Mouse (Mus musculus): Measurements from ENCODE around the gene AL732309.1. TPM values are rescaled to one million over a fixed set of nuclear protein-coding genes. Genes with fewer than 3 reads are reported as not detected.
A peak's percentile ranks its signal among the peaks of the same experiment; 100 is the strongest.

The AL732309.1 gene
- polyA plus RNA-seq, 1 experiment from 2014 or later, result 5.7 TPM

- no peak overlapping the region for H3K27ac ChIP-seq
- peaks cover 17% of the 10 kb centered on the region for H3K36me3 ChIP-seq
- 73% methylated on average over 2 of the region's 2 CpGs for WGBS
- peaks cover 16% of the 10 kb centered on the region for H3K4me1 ChIP-seq (replicated peaks)
- peaks cover 13% of the 10 kb centered on the region; the same call in 1 of the 2 replicates for H3K27me3 ChIP-seq (ENCODE audit: insufficient read depth, poor library complexity, severe bottlenecking)
- DNase-seq (ENCODE audit: low spot score), result no peak
- H3K4me3 ChIP-seq, result no peak overlapping the region
- H3K9me3 ChIP-seq, result no peaks in the 10 kb centered on the region
These were observed 29.0 kb downstream of the AL732309.1 start for GRCm38 (mm10) chr2:25217666-25218065.

- H3K4me1 ChIP-seq (replicated peaks), result peaks cover 32% of the 10 kb centered on the region
- H3K27me3 ChIP-seq (ENCODE audit: insufficient read depth, poor library complexity, severe bottlenecking), result peaks cover 18% of the 10 kb centered on the region; the same call in 1 of the 2 replicates
- H3K4me3 ChIP-seq, result no peak within 1 kb of the TSS
- no peak for DNase-seq (ENCODE audit: low spot score)
- H3K27ac ChIP-seq, result no peak within 1 kb of the TSS
- H3K9me3 ChIP-seq, result no peaks in the 10 kb centered on the region
- H3K36me3 ChIP-seq, result no peaks in the 10 kb centered on the region
- WGBS, result 64% methylated on average over 3 of the region's 3 CpGs
These were observed 32.2 kb downstream of the AL732309.1 start, which contains the start of gene Stpg3 for GRCm38 (mm10) chr2:25214444-25214843. Gene Stpg3 (minus strand): TSS chr2:25214637.

DNA sequence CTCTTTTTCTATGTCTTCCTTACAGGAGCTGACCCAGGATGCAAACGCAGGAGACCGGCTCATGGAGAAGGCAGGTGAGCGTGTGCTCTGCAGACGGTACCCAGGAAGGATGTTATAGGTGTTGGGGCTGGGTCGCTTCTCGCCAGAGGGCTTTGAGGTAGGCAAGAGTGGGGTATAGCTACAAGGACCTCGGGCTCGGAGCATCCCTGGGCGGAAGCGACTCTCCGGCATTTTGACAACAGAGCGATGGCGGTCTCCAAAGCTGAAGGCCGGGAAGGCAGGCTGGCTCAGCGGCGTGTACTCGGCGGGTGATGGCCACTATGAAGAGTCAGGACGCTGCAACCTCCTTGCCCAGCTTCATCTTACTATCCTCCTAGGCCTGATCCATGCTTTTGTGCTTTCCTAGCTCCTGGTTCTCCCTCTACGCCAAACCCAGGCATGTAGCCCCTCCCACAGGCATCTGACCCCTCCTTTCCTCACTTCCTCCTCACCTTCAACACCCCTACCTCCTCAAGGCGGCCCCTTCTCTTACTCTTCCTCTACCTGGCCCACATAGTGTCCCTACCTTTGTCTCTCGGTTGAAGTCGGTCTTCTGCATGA lies 33.3 kb downstream of the AL732309.1 start:
- WGBS, result 70% methylated on average over 23 of the region's 23 CpGs
- Histone ChIP-seq H3K27ac (no peak overlapping the region), H3K36me3 (peaks cover 9% of the 10 kb centered on the region), H3K27me3 (ENCODE audit: insufficient read depth, poor library complexity, severe bottlenecking) (peaks cover 18% of the 10 kb centered on the region; the same call in 1 of the 2 replicates), H3K4me1 (replicated peaks) (peaks cover 28% of the 10 kb centered on the region), H3K4me3 (no peak overlapping the region), H3K9me3 (no peaks in the 10 kb centered on the region)
- no peak for DNase-seq (ENCODE audit: low spot score)

DNA sequence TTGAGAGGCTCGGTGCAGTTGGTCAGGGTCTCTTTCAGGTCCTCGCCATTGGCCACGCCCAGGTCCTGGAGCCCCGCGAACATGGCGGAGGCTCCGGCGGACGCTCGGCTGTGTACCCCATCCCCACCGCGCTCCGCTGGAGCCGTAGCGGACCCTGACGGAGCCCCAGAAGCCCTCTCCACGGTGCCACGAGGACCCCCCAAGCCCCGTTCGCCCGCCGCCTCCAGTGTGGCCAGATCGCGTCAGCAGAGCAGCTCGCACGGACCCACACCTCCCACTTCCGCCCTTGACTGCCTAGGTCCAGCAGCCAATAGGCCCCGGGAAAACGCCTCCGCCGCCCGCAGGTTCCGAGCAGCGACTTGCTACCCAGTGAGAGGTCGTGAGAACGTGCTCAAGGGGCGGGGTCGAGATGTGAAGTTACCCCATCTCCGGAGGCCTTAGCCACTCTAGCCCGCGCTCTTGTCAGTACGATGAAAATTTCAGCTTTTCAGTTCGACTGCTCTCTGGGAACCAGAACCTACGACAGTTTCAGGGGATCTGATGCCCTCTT lies 35.5 kb downstream of the AL732309.1 start, which contains the start of gene Nelfb:
Gene Nelfb, minus strand, starts transcription at position 369 of the 550 bp plus-strand sequence.
- Histone ChIP-seq H3K4me1 (replicated peaks) (peaks cover 27% of the 10 kb centered on the region), H3K9me3 (no peaks in the 10 kb centered on the region), H3K4me3 (peak within 1 kb of the TSS; percentile 93), H3K36me3 (peaks cover 31% of the 10 kb centered on the region), H3K27ac (peak within 1 kb of the TSS; percentile 99), H3K27me3 (ENCODE audit: insufficient read depth, poor library complexity, severe bottlenecking) (peaks cover 18% of the 10 kb centered on the region; the same call in 1 of the 2 replicates)
- under 1% methylated on average over 44 of the region's 44 CpGs for WGBS
- DNase-seq (ENCODE audit: low spot score), result peak; percentile 94

- Histone ChIP-seq H3K36me3 (peaks cover 36% of the 10 kb centered on the region), H3K27ac (peak overlapping the region; percentile 99), H3K27me3 (ENCODE audit: insufficient read depth, poor library complexity, severe bottlenecking) (peaks cover 18% of the 10 kb centered on the region; the same call in 1 of the 2 replicates), H3K9me3 (no peaks in the 10 kb centered on the region), H3K4me1 (replicated peaks) (peaks cover 27% of the 10 kb centered on the region), H3K4me3 (peak overlapping the region; percentile 93)
- DNase-seq (ENCODE audit: low spot score), result no peak
- WGBS, result under 1% methylated on average over 24 of the region's 24 CpGs
These were observed 36.0 kb downstream of the AL732309.1 start for GRCm38 (mm10) chr2:25210686-25211085.

DNA sequence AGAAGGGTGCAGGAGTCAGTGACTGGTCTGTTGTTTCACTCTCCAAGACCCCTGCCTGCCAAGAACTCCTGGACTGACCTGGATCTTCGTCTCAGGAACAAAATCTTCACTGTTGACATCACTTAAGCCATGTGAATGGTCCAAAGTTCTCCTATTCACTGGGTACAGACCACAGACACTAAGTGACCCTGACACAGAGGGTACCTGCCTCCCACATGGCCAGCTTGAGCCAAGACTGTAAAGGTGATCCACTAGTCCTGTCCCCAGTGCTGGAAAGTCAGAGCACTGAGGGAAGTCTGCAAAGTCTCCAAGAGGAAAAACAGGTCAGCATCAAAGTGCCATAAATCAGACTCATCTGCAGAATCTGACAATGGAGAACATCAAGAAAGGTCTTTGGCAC lies 39.1 kb downstream of the AL732309.1 start:
- no peak overlapping the region for H3K4me3 ChIP-seq
- H3K4me1 ChIP-seq (replicated peaks), result peaks cover 24% of the 10 kb centered on the region
- H3K9me3 ChIP-seq, result no peaks in the 10 kb centered on the region
- 85% methylated on average over 1 of the region's 1 CpGs for WGBS
- peaks cover 5% of the 10 kb centered on the region; the same call in 1 of the 2 replicates for H3K27me3 ChIP-seq (ENCODE audit: insufficient read depth, poor library complexity, severe bottlenecking)
- no peak for DNase-seq (ENCODE audit: low spot score)
- H3K36me3 ChIP-seq, result peaks cover 67% of the 10 kb centered on the region
- H3K27ac ChIP-seq, result no peak overlapping the region

GRCm38 (mm10) chr2:25203631-25204214 lies 42.9 kb downstream of the AL732309.1 start:
- H3K36me3 ChIP-seq, result peaks cover 99% of the 10 kb centered on the region
- WGBS, result 79% methylated on average over 4 of the region's 4 CpGs
- H3K4me1 ChIP-seq (replicated peaks), result peaks cover under 1% of the 10 kb centered on the region; the same call in 1 of the 2 replicates
- H3K9me3 ChIP-seq, result no peaks in the 10 kb centered on the region
- DNase-seq (ENCODE audit: low spot score), result no peak
- no peak overlapping the region for H3K27ac ChIP-seq
- H3K27me3 ChIP-seq (ENCODE audit: insufficient read depth, poor library complexity, severe bottlenecking), result no peaks in the 10 kb centered on the region
- no peak overlapping the region for H3K4me3 ChIP-seq

DNA sequence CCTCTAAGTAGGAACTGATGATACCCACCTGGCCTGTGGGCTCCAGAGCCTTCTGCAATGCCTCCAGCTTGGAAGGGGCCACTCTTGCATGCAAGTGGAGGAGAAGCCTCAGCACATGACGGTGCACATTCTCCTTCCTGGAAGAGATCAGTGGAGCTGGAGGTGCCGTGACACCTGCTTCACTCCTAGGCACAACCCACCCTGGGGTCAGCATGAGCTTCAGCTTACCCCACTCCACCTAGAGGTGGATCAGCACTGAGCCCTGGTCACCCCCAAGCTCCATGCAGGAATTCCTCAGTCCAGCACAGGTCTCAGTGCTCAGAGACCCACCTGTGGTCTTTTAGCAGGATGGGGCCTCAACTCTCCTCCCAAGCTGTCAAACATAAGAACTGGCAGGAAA lies 46.0 kb downstream of the AL732309.1 start:
- Histone ChIP-seq H3K4me1 (replicated peaks) (peaks cover 17% of the 10 kb centered on the region), H3K9me3 (no peaks in the 10 kb centered on the region), H3K36me3 (peaks cover 74% of the 10 kb centered on the region), H3K27ac (no peak overlapping the region), H3K27me3 (ENCODE audit: insufficient read depth, poor library complexity, severe bottlenecking) (peaks cover 21% of the 10 kb centered on the region), H3K4me3 (no peak overlapping the region)
- no peak for DNase-seq (ENCODE audit: low spot score)
- WGBS, result 97% methylated on average over 2 of the region's 2 CpGs

- Histone ChIP-seq H3K27ac (no peak overlapping the region), H3K9me3 (no peaks in the 10 kb centered on the region), H3K27me3 (ENCODE audit: insufficient read depth, poor library complexity, severe bottlenecking) (peaks cover 43% of the 10 kb centered on the region), H3K4me3 (no peak overlapping the region), H3K4me1 (replicated peaks) (peaks cover 34% of the 10 kb centered on the region), H3K36me3 (peaks cover 47% of the 10 kb centered on the region)
- DNase-seq (ENCODE audit: low spot score), result no peak
These were observed 48.7 kb downstream of the AL732309.1 start for GRCm38 (mm10) chr2:25197946-25198345.

DNA sequence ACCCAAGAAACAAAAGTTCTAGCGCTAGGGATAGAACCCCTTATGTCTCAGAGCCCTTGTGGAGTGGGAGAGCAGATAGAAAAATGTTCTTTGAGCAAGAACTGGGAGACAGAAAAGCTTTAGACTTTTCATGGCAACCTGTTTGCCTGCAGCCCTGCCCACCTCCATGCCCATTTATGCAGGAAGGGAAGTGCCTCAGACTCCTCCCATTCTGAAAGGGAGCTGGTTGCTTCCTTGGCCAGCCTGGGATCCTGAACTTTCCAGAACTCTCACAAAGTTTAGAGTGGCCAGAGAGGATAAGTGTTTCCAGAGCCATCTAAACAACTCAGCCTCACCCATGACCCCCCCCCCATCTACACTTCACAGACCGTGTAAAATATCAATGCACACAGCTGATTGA lies 49.5 kb downstream of the AL732309.1 start:
- Histone ChIP-seq H3K36me3 (peaks cover 40% of the 10 kb centered on the region), H3K27me3 (ENCODE audit: insufficient read depth, poor library complexity, severe bottlenecking) (peaks cover 43% of the 10 kb centered on the region), H3K4me3 (no peak overlapping the region), H3K4me1 (replicated peaks) (peaks cover 34% of the 10 kb centered on the region), H3K9me3 (no peaks in the 10 kb centered on the region), H3K27ac (no peak overlapping the region)
- no peak for DNase-seq (ENCODE audit: low spot score)
- 29% methylated on average over 2 of the region's 2 CpGs for WGBS

DNA sequence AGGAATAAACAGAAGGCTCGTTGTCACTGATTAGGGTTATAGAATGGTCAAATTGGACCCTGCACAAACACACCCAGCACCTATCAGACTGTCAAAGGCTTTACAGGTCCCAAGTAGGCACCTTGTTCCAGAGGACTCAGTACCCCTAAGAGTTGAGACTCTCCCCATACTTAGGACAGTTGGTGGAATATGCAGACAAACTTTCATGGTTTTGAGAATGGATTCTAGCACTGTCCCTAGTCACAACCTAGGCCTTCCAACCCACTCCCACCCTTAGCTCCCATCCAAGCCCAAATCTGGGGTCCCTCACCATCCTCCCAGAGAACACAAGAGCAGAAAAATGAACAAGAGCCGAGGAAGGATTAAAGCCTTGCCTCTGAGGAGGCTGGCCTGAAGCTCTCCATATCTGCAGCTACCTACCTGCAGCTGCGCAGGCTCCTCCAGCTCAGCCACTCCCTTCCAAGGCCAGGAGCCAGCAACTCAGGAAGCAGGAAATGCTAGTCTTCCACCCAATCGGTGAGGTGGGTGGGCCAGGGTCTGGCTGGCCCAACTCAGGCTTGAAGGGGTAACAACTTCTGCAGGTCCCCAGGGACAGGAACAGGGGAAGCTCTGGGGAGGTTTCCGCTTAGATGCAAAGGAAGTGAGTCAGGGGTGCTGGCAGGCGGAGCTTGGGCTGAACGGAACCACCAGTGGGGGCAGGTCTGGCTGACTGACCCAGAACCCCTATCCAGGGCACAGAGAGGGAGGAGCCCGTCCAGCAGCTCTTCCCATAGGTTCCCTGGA lies 50.3 kb downstream of the AL732309.1 start, which contains the start of gene Tor4a:
Gene Tor4a, minus strand, starts transcription at position 715 of the 783 bp plus-strand sequence.
- Histone ChIP-seq H3K9me3 (no peaks in the 10 kb centered on the region), H3K27me3 (ENCODE audit: insufficient read depth, poor library complexity, severe bottlenecking) (peaks cover 43% of the 10 kb centered on the region), H3K36me3 (peaks cover 31% of the 10 kb centered on the region), H3K27ac (no peak within 1 kb of the TSS; the same call in 1 of the 2 replicates), H3K4me3 (peak within 1 kb of the TSS; percentile 38), H3K4me1 (replicated peaks) (peaks cover 34% of the 10 kb centered on the region)
- DNase-seq (ENCODE audit: low spot score), result no peak
- 14% methylated on average over 8 of the region's 8 CpGs for WGBS
